Mouse (Mus musculus): ENCODE measurements around the gene Ubqlnl. TPM values are rescaled to one million over a fixed set of nuclear protein-coding genes. Genes with fewer than 3 reads are reported as not detected.

Gene Ubqlnl
- under 1 TPM in 1 of 2 experiments, not detected in 1; 0.57 TPM for polyA plus RNA-seq (2017; shearing (Covaris generic))

GRCm38 (mm10) chr7:104150456-104150855, at the start of gene Ubqlnl:
Gene Ubqlnl (minus strand): TSS chr7:104150556.

GRCm38 (mm10) chr7:104195885-104196284, 45.5 kb upstream of the Ubqlnl start, which contains the start of gene Olfr649:
Gene Olfr649 (minus strand): TSS chr7:104195985.

GRCm38 (mm10) chr7:104183292-104183691, 32.9 kb upstream of the Ubqlnl start, which contains the start of gene Olfr648:
Gene Olfr648 (minus strand): TSS chr7:104183392.

GRCm38 (mm10) chr7:104143179-104143578, 7.2 kb downstream of the Ubqlnl start, which contains the start of gene Ubqln3:
Gene Ubqln3 (minus strand): TSS chr7:104143279.

GRCm38 (mm10) chr7:104137305-104137704, 13.1 kb downstream of the Ubqlnl start, which contains the start of gene Olfr643:
Gene Olfr643 (minus strand): TSS chr7:104137405.

GRCm38 (mm10) chr7:104129726-104130125, 20.6 kb downstream of the Ubqlnl start, which contains the start of gene Ubqln5:
Gene Ubqln5 (minus strand): TSS chr7:104129826.

GRCm38 (mm10) chr7:104104757-104104972, 45.7 kb downstream of the Ubqlnl start, which contains the start of gene Olfr646:
Gene Olfr646 (plus strand): TSS chr7:104104873.

Other genes starting within 250 kb of the Ubqlnl start
- not detected for gene Olfr65, start 247.1 kb downstream of the Ubqlnl start, polyA plus RNA-seq (2017; shearing (Covaris generic))
- not detected for gene Olfr631, start 221.7 kb downstream of the Ubqlnl start, polyA plus RNA-seq (2017; shearing (Covaris generic))
- not detected for gene Olfr632, start 216.2 kb downstream of the Ubqlnl start, polyA plus RNA-seq (2017; shearing (Covaris generic))
- gene Olfr633, start 206.1 kb downstream of the Ubqlnl start, polyA plus RNA-seq (2017; shearing (Covaris generic)) = not detected
- under 1 TPM in 1 of 2 experiments, not detected in 1; 0.04 TPM for gene Olfr635, start 179.4 kb downstream of the Ubqlnl start, polyA plus RNA-seq (2017; shearing (Covaris generic))
- gene Olfr638, start 151.8 kb downstream of the Ubqlnl start, polyA plus RNA-seq (2017; shearing (Covaris generic)) = not detected
- under 1 TPM; 0.04 TPM for gene Olfr639, start 133.3 kb downstream of the Ubqlnl start, polyA plus RNA-seq (2017; shearing (Covaris generic))
- gene Olfr640, start 125.0 kb downstream of the Ubqlnl start, polyA plus RNA-seq (2017; shearing (Covaris generic)) = not detected
- gene Olfr641, start 115.1 kb downstream of the Ubqlnl start, polyA plus RNA-seq (2017; shearing (Covaris generic)) = not detected
- under 1 TPM in 1 of 2 experiments, not detected in 1; 0.05 TPM for gene Olfr642, start 97.9 kb downstream of the Ubqlnl start, polyA plus RNA-seq (2017; shearing (Covaris generic))
- under 1 TPM in 1 of 2 experiments, not detected in 1; 0.18 TPM for gene 4930516K23Rik, start 89.1 kb downstream of the Ubqlnl start, polyA plus RNA-seq (2017; shearing (Covaris generic))
- not detected for gene Olfr644, start 78.7 kb downstream of the Ubqlnl start, polyA plus RNA-seq (2017; shearing (Covaris generic))
- gene Olfr645, start 65.1 kb downstream of the Ubqlnl start, polyA plus RNA-seq (2017; shearing (Covaris generic)) = not detected
- not detected for gene Olfr646, start 45.7 kb downstream of the Ubqlnl start, polyA plus RNA-seq (2017; shearing (Covaris generic))
- not detected for gene Ubqln5, start 20.7 kb downstream of the Ubqlnl start, polyA plus RNA-seq (2017; shearing (Covaris generic))
- not detected for gene Olfr643, start 13.2 kb downstream of the Ubqlnl start, polyA plus RNA-seq (2017; shearing (Covaris generic))
- gene Ubqln3, start 7.3 kb downstream of the Ubqlnl start, polyA plus RNA-seq (2017; shearing (Covaris generic)) = not detected
- gene Olfm5, start 14.3 kb upstream of the Ubqlnl start, polyA plus RNA-seq (2017; shearing (Covaris generic)) = not detected
- under 1 TPM in 1 of 2 experiments, not detected in 1; 0.10 TPM for gene Olfr648, start 32.8 kb upstream of the Ubqlnl start, polyA plus RNA-seq (2017; shearing (Covaris generic))
- not detected for gene Olfr649, start 45.4 kb upstream of the Ubqlnl start, polyA plus RNA-seq (2017; shearing (Covaris generic))
- gene Trim6, start 68.2 kb upstream of the Ubqlnl start, polyA plus RNA-seq (2017; shearing (Covaris generic)) = 1 to 10 TPM; 1.9 to 2.3 TPM
- 10 to 100 TPM; 37.5 to 46.9 TPM for gene Trim34a, start 93.9 kb upstream of the Ubqlnl start, polyA plus RNA-seq (2017; shearing (Covaris generic))
- gene Trim5, start 137.5 kb upstream of the Ubqlnl start, polyA plus RNA-seq (2017; shearing (Covaris generic)) = 10 to 100 TPM; 26.9 to 27.7 TPM
- 100 to 1,000 TPM; 132 to 180 TPM for gene Trim12a, start 164.9 kb upstream of the Ubqlnl start, polyA plus RNA-seq (2017; shearing (Covaris generic))
- 1 to 10 TPM in 1 of 2 experiments, under 1 TPM in 1; 0.25 to 1.1 TPM for gene Trim34b, start 178.9 kb upstream of the Ubqlnl start, polyA plus RNA-seq (2017; shearing (Covaris generic))
- gene Trim12c, start 202.8 kb upstream of the Ubqlnl start, polyA plus RNA-seq (2017; shearing (Covaris generic)) = 10 to 100 TPM; 25.7 to 33.5 TPM
- 1 to 10 TPM; 1.0 to 2.2 TPM for gene Trim30b, start 219.3 kb upstream of the Ubqlnl start, polyA plus RNA-seq (2017; shearing (Covaris generic))